Mouse (Mus musculus) mouse embryonic stem cell (cell line): ENCODE data around the gene Arhgef3.

Source experiments
- in situ Hi-C, 2 experiments: fragments of 300-500 bp; cut with MboI; formaldehyde crosslinking; loops; 1 replicate in 1 of 2; 3 replicates in 1 of 2; pipeline ENCODE4 v1.14.3; 2019 to 2020; ENCODE audit warnings: low sequenced_read_pairs in 2 of 2, low pct_unique_long_range_greater_than_20kb in 1 of 2, mixed read lengths in 1 of 2; ENCODE audit not compliant: unreplicated experiment in 1 of 2

The Arhgef3 gene

GRCm38 (mm10) chr14:27312380-27312779, 197.7 kb downstream of the Arhgef3 start:
- in situ Hi-C loops = no loop called here

- in situ Hi-C loops = no loop called here
Measured at GRCm38 (mm10) chr14:27315737-27316136, 201.0 kb downstream of the Arhgef3 start.

GRCm38 (mm10) chr14:27317146-27317545, 202.4 kb downstream of the Arhgef3 start:
- in situ Hi-C loops = no loop called here

GRCm38 (mm10) chr14:27319386-27319785, 204.7 kb downstream of the Arhgef3 start:
- in situ Hi-C loops = no loop called here

GRCm38 (mm10) chr14:27322041-27322440, 207.3 kb downstream of the Arhgef3 start:
- in situ Hi-C loops = no loop called here

- in situ Hi-C loops = no loop called here
Measured at GRCm38 (mm10) chr14:27324689-27325088, 210.0 kb downstream of the Arhgef3 start.

GRCm38 (mm10) chr14:27325537-27325936, 210.8 kb downstream of the Arhgef3 start:
- in situ Hi-C loops = no loop called here

GRCm38 (mm10) chr14:27327862-27328261, 213.2 kb downstream of the Arhgef3 start:
- in situ Hi-C loops = no loop called here

GRCm38 (mm10) chr14:27328952-27329351, 214.3 kb downstream of the Arhgef3 start:
- in situ Hi-C loops = no loop called here

- in situ Hi-C loops = no loop called here
Measured at GRCm38 (mm10) chr14:27331490-27332035, 216.9 kb downstream of the Arhgef3 start.

- in situ Hi-C loops = no loop called here
Measured at GRCm38 (mm10) chr14:27332359-27332987, 217.8 kb downstream of the Arhgef3 start.

GRCm38 (mm10) chr14:27335331-27336207, 220.9 kb downstream of the Arhgef3 start:
- in situ Hi-C loops = loop anchor here in 1 of 2 experiments (5.0 kb wide), 1 partner anchor 57 kb away; no protein-coding TSS in a partner anchor

- in situ Hi-C loops = loop anchor here in 1 of 2 experiments (5.0 kb wide), 1 partner anchor 56 kb away; no protein-coding TSS in a partner anchor
Measured at GRCm38 (mm10) chr14:27336208-27337114, 221.8 kb downstream of the Arhgef3 start.

- in situ Hi-C loops = loop anchor here in 1 of 2 experiments (5.0 kb wide), 1 partner anchor 55 kb away; no protein-coding TSS in a partner anchor
Measured at GRCm38 (mm10) chr14:27337156-27337555, 222.5 kb downstream of the Arhgef3 start.

- in situ Hi-C loops = loop anchor here in 1 of 2 experiments (5.0 kb wide), 1 partner anchor 54 kb away; no protein-coding TSS in a partner anchor
Measured at GRCm38 (mm10) chr14:27338034-27338708, 223.5 kb downstream of the Arhgef3 start.

- in situ Hi-C loops = no loop called here
Measured at GRCm38 (mm10) chr14:27340682-27341415, 226.2 kb downstream of the Arhgef3 start.

- in situ Hi-C loops = no loop called here
Measured at GRCm38 (mm10) chr14:27341486-27341885, 226.8 kb downstream of the Arhgef3 start.
